Mouse (Mus musculus): Measurements from ENCODE around the gene Gm4846.
"Not testable (repeated sequence)": the region's sequence is repeated elsewhere in the genome, so short reads cannot be mapped to it uniquely, and the experiment has no call there.

DNA sequence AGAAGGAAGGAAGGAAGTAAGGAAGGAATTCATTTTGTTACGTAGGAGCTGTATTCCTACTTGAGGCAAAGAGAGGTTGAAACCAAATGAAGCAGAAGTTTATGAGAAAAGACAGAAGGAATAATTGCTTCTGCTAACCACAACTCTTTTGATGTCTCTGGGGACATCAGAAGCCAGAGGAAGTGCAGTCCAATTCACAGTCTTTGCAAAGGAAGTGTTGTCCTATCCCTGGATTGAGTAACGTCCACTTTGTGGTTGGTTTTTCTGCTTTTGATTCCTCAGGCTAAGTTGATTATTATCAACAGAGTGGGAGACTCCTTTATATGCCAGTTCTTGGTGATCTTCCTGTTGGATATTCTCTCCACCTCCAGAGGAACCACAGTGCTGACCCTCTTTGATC lies 34.1 kb upstream of the Gm4846 start:
- TF ChIP-seq POU5F1 (IDR thresholded peaks at IDR 0.05; ENCODE audit: borderline replicate concordance, low read length); CTCF (conservative IDR thresholded peaks at IDR 0.05; ENCODE audit: low read length); NANOG (IDR thresholded peaks at IDR 0.05; ENCODE audit: borderline replicate concordance, low read length): not testable (repeated sequence)
